Mouse (Mus musculus) R1 (cell line): ENCODE data around the gene 4933405O20Rik.

Experiments used
- DNase-seq: peaks from one replicate; pipeline ENCODE4 v3.0.0-alpha.2; 2018; ENCODE audit warnings: low read depth, low spot score

The 4933405O20Rik gene

GRCm38 (mm10) chr7:50598890-50599289 lies at the start of gene 4933405O20Rik:
4933405O20Rik (plus strand) TSS chr7:50599190.
- DNase-seq = no peak

DNA sequence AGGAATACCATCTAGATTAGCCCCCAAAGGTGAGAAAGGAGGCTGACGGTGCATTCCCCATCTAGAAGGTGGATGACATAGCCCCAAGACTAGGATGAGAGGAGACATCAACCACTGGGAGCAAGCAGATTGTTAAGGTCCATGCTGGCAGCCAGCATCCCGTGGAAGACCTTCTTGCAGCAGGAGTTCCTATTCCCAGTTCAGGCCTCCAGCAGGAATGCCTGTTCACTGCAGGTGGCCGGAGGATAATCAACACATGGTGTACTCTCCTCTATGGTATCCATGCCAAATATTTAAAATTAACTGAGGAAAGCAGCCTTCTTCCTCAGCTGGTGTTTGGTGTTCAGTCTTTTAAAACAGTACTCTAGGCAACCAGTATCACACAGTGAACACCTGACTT lies 49.4 kb upstream of the 4933405O20Rik start:
- no peak for DNase-seq

GRCm38 (mm10) chr7:50551426-50551825 lies 47.6 kb upstream of the 4933405O20Rik start:
- DNase-seq = no peak

- DNase-seq = no peak
Observed at GRCm38 (mm10) chr7:50562708-50563107, 36.3 kb upstream of the 4933405O20Rik start.

DNA sequence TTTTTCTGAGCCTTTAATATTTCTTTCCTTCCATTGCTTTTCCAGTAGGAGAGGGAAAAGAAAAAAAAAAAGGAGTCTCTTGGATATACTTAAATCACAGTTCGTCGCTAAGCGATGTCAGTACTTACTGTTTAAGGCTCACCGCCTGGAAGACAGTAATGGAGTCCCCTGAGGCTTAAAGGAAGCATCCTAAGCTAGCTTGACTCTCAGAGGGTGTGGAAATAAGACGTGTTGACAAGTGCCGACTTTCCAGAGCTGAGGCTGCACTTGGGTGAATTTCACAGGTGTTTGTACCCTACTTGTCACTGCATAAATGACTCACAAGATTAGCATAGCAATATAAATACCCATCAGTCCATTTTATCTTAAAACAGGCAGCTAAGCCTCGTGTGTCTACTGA lies 25.1 kb upstream of the 4933405O20Rik start:
- no peak for DNase-seq

GRCm38 (mm10) chr7:50588642-50589424 lies 10.2 kb upstream of the 4933405O20Rik start:
- DNase-seq = no peak

DNA sequence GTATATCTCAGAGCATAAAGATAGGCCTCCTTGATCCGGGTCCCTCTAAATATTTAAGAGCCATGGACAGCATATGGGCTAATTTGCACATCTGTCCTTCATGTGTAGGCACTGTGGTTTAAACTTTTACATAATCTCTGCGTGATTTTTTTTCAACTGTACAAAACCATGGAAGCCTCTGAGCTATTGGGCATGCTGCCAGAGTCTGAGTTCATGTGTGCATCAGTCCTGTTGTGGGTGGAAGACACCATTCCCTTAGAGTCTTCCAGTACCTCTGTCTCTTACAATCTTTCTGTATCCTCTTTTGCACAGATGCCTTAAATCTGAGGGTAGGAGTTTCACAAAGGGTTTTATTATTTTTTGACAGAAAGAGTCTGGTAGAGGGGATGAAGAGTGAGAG lies 15.1 kb downstream of the 4933405O20Rik start:
- DNase-seq = no peak

- DNase-seq = no peak
Observed at GRCm38 (mm10) chr7:50629186-50629585, 30.2 kb downstream of the 4933405O20Rik start.

DNA sequence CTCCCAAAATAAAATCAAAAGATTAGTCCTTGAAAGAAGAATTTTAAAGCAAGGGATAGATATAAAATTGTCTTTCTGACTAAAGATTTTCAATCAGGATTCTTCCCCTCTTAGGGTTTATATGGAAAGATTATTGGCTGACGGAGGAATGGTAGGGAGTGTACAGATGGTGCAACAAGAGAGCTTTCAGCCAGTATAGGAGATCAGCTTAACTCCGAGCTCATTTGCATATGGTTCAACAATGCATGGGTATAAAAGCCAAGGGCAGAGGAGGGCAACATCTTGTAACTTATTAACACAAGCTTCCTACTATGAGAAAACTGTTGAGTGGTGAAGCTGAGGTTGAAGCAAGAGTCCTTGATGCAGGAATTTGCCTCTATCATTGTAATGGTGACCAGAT lies 34.2 kb downstream of the 4933405O20Rik start:
- DNase-seq = peak; percentile 8
